Mouse (Mus musculus): ENCODE measurements around the gene Ccdc89.

Gene Ccdc89

GRCm38 (mm10) chr7:90426020-90427001 lies at the start of gene Ccdc89:
Ccdc89 (plus strand) TSS chr7:90426577.
- in situ Hi-C loops (cut with MboI, MseI), result loop anchor here (25.0 kb wide), 1 partner anchor 439 kb away; the partner anchor contains the start of gene Eed

GRCm38 (mm10) chr7:90384411-90384810 lies 42.0 kb upstream of the Ccdc89 start:
- in situ Hi-C loops (cut with MboI, MseI), result no loop called here

GRCm38 (mm10) chr7:90386885-90387459 lies 39.4 kb upstream of the Ccdc89 start:
- in situ Hi-C loops (cut with MboI, MseI), result no loop called here

- in situ Hi-C loops (cut with MboI, MseI), result no loop called here
Observed at GRCm38 (mm10) chr7:90389765-90390164, 36.6 kb upstream of the Ccdc89 start.

- in situ Hi-C loops (cut with MboI, MseI), result no loop called here
Observed at GRCm38 (mm10) chr7:90395073-90395472, 31.3 kb upstream of the Ccdc89 start.

- in situ Hi-C loops (cut with MboI, MseI), result no loop called here
Observed at GRCm38 (mm10) chr7:90395928-90396327, 30.4 kb upstream of the Ccdc89 start.

GRCm38 (mm10) chr7:90409934-90410333 lies 16.4 kb upstream of the Ccdc89 start:
- in situ Hi-C loops (cut with MboI, MseI), result loop anchor here (10.0 kb wide), 1 partner anchor 935 kb away; no protein-coding TSS in a partner anchor

GRCm38 (mm10) chr7:90427006-90427405 lies 629 bp downstream of the Ccdc89 start:
- in situ Hi-C loops (cut with MboI, MseI), result loop anchor here (25.0 kb wide), 1 partner anchor 440 kb away; the partner anchor contains the start of gene Eed

GRCm38 (mm10) chr7:90432221-90432620 lies 5.8 kb downstream of the Ccdc89 start:
- in situ Hi-C loops (cut with MboI, MseI), result loop anchor here (25.0 kb wide), 1 partner anchor 445 kb away; the partner anchor contains the start of gene Eed

GRCm38 (mm10) chr7:90440044-90440443 lies 13.7 kb downstream of the Ccdc89 start:
- in situ Hi-C loops (cut with MboI, MseI), result loop anchor here (25.0 kb wide), 1 partner anchor 453 kb away; the partner anchor contains the start of gene Eed

GRCm38 (mm10) chr7:90442070-90442469 lies 15.7 kb downstream of the Ccdc89 start:
- in situ Hi-C loops (cut with MboI, MseI), result loop anchor here (25.0 kb wide), 1 partner anchor 455 kb away; the partner anchor contains the start of gene Eed

- in situ Hi-C loops (cut with MboI, MseI), result loop anchor here (25.0 kb wide), 1 partner anchor 455 kb away; the partner anchor contains the start of gene Eed
Observed at GRCm38 (mm10) chr7:90442518-90443080, 16.2 kb downstream of the Ccdc89 start, which contains the start of gene Crebzf. Crebzf (plus strand) TSS chr7:90442729.

- in situ Hi-C loops (cut with MboI, MseI), result loop anchor here (25.0 kb wide), 1 partner anchor 456 kb away; the partner anchor contains the start of gene Eed
Observed at GRCm38 (mm10) chr7:90443101-90444091, 17.0 kb downstream of the Ccdc89 start.

GRCm38 (mm10) chr7:90444206-90444605 lies 17.8 kb downstream of the Ccdc89 start:
- in situ Hi-C loops (cut with MboI, MseI), result loop anchor here (25.0 kb wide), 1 partner anchor 457 kb away; the partner anchor contains the start of gene Eed

- in situ Hi-C loops (cut with MboI, MseI), result no loop called here
Observed at GRCm38 (mm10) chr7:90456149-90456844, 29.9 kb downstream of the Ccdc89 start.

- in situ Hi-C loops (cut with MboI, MseI), result no loop called here
Observed at GRCm38 (mm10) chr7:90456845-90457468, 30.6 kb downstream of the Ccdc89 start, which contains the start of gene Tmem126a. Tmem126a (minus strand) TSS chr7:90457229.

GRCm38 (mm10) chr7:90457517-90457916 lies 31.1 kb downstream of the Ccdc89 start:
- in situ Hi-C loops (cut with MboI, MseI), result no loop called here

GRCm38 (mm10) chr7:90460330-90460729 lies 34.0 kb downstream of the Ccdc89 start:
- in situ Hi-C loops (cut with MboI, MseI), result no loop called here

GRCm38 (mm10) chr7:90460930-90461329 lies 34.6 kb downstream of the Ccdc89 start:
- in situ Hi-C loops (cut with MboI, MseI), result no loop called here

Data from regulatory T cell (primary cell).